Mouse (Mus musculus) testis, postnatal 14 days (tissue): Measurements from ENCODE around the gene Crym.

Experiments
- DNase-seq: peaks from one replicate; pipeline ENCODE4 v3.0.0; 2021; ENCODE audit warnings: low spot score

The Crym gene

GRCm38 (mm10) chr7:120201771-120202170 is at the start of gene Crym:
Gene Crym, minus strand, starts transcription at chr7:120202111.
- no peak for DNase-seq

- DNase-seq, result no peak
These were observed 39.2 kb upstream of the Crym start for GRCm38 (mm10) chr7:120241092-120241491.

GRCm38 (mm10) chr7:120228541-120228940 is 26.6 kb upstream of the Crym start:
- DNase-seq, result no peak

GRCm38 (mm10) chr7:120205989-120206388 is 4.1 kb upstream of the Crym start:
- no peak for DNase-seq

- DNase-seq, result peak; percentile 69
These were observed 1.9 kb upstream of the Crym start, which contains the start of gene Abca14 for GRCm38 (mm10) chr7:120203789-120204188. Gene Abca14, plus strand, starts transcription at chr7:120203961.

GRCm38 (mm10) chr7:120201231-120201744 is 623 bp downstream of the Crym start:
- no peak for DNase-seq

GRCm38 (mm10) chr7:120195207-120195606 is 6.7 kb downstream of the Crym start:
- no peak for DNase-seq

DNA sequence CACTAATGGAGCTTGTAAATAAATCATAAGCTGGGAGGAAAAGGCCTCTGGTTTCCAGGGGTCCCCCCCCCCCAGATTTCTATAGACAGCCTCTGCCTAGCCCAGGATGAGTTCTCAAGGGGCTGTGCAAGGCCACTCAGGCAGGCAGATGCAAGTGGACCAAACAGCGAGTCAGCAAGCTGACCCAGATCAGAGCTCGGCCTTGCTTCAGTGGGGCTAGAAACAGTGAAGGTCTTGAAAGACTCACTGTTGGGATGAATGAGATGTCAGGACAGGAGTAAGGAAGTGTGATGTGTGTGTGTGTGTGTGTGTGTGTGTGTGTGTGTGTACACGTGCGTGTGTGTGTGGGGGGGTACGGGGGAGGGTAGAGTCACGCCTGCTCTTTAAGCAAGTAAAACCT is 9.1 kb downstream of the Crym start:
- DNase-seq, result no peak

- DNase-seq, result peak; percentile 27
These were observed 9.7 kb downstream of the Crym start for GRCm38 (mm10) chr7:120192207-120192606.

GRCm38 (mm10) chr7:120190150-120190665 is 11.7 kb downstream of the Crym start:
- peak; percentile 21 for DNase-seq

DNA sequence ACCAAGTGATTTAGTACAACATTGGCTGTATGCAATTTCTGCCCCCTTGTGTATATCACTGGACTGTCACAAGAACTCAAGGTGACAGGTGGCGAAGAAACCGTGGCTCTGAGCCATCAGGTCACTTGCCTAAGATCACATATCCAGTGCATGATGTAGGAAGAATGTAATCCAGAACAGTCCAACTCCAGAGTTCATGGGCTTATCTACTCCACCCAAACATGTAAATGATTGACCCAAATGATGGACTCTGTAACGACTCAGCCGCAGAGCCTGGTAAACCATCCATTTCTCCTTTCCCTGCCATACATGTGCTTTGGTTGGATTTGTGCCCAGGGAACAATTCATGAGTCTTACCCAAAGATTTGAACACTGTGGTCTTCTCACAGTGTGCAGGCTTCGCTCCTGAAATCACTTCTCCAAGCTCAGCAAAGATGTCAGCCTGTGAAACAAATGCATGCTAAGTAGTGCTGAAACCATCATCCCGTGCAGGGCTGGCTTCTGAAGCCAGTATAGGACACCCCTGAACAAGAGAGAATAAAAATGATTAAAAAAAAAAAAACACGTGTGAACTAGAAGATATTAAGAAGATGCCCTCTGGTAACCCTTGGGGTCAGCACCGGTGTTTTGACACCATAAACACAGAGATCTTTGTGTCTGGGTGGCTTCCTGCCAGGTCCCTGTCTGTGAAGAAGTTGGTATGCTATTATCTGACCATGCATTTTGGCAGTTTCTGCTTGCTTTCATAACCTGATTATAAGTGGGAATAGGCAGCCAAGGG is 12.4 kb downstream of the Crym start:
- DNase-seq, result peak; percentile 55

DNA sequence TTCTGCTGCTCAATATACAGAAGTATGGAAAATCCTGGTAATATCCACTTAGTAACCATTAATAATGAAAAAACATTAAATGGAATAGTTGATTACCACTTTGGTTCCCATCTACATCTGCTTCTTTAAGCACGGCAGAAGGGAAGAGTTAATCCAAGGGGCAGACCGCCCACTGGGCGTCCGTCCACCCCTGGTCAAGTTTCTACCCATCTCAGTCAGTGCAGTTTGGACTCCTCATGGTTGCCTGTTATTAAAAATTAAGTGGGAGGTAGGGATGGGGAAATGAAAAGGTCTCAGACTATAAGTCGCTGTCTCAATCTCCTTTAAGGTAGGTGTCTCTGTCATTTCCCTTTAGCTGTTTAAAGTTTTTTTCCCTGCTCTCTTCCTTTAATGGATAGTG is 13.0 kb downstream of the Crym start:
- DNase-seq, result no peak

DNA sequence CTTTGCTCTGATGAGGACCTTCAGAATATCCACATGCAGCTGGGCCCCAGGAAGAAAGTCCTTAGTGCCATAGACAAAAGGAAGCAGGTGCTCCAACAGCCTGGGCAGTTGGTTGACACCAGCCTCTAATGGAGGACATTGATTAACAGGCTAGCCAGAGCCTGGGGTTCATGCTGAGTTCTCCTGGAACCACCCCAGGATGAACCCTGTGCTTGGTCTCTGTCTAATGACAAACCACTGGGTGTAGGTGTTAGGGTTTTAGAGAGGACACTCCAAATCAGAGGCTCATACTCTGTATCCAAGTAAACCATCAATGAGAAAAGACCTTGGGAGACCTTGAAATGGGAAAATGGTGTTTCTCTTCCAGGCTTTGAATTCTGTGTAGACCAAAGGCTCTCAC is 19.0 kb downstream of the Crym start:
- DNase-seq, result no peak

- no peak for DNase-seq
These were observed 20.3 kb downstream of the Crym start for GRCm38 (mm10) chr7:120181401-120182230.

DNA sequence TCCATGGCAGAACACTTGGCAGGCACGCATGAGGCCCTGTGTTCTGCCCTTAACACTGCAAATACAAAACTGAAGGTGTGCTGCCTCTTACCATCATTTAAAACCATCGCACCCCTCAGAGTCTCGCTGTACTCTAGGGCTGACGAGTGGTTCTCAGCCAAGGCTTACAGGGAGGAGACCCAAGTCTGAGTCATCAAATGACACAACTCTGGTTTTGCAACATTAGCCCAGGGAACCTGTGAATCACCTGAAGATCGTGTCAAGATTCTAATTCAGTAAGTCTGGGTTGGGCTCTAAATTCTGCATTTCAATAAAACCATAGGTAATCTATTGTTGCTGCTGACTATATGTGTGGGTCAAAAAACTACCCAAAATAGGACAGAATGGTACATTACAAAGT is 21.4 kb downstream of the Crym start:
- no peak for DNase-seq

DNA sequence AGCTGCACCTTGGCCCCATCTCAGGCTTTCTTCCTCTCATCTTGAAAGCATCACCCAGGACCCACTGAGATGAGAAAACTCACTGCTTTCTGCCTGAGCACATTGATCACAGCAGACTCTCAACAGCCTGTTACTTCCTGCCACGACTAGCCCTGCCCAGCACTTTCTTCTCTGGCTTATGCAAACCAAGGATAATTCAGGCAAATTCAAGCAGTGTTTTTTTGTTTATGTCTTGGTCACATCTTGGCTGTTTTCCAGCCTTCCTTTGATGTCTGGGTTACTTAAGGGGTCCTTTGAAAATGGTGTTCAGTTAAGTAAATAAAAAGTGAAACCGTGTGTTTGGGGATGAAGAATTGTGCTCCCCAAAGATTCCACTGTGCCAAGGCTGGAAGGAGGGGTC is 23.0 kb downstream of the Crym start:
- DNase-seq, result no peak

DNA sequence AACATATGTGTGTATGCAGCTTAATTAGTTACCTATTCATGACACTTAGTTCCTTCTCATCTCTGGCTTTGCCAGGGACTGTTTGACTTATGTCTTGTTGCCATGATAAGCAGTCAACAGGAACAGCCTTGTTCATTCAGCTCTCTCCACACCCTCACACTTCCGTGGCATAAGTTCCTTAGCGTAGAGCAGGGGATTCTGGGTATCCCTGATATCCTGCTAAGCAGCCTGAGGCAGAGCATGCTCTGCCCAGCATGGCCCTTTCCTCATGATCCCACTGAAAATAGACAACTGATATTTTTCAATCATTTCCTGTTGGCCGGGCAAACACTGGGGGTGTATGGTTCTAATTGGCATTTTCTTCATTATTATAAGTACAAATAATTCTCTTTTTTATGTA is 24.3 kb downstream of the Crym start:
- no peak for DNase-seq

DNA sequence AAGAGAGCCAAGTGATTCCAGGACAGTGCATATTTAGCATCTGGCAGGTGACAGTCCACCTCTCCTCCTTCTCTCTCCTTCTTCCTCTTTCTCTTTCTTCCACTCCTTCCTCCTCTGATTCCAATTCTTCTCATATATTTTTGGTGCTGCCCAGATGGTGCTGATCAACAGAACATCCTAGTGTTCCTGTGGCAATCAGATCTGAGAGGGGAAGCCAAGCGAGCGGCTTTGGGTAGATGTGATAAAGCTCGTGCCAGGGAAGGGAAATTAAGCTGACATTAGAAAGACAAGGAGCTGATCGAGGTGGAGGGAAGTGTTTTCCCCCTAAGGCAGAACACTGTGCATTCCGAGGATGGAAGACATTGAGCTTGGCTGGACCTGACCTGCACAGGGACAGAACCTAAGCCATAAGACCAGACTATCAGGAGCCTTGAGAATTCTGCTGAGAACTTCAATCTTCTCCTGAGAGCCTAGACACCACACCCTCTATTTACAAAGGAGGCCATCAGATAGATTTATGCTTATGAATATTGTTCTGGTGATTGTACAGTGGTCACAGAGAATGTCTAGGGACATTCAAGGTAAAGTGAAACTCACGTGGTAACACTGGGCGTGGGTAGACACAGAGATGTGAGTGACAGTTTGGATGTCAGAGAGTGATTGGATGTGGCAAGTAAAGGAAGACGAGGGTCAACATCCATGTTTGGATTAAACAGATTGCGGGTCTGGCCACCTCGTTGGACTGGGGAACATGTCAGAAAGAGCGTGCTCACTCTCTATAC is 27.0 kb downstream of the Crym start:
- DNase-seq, result no peak

- DNase-seq, result no peak
These were observed 28.2 kb downstream of the Crym start, which contains the start of gene Anks4b for GRCm38 (mm10) chr7:120173603-120174244. Gene Anks4b, plus strand, starts transcription at chr7:120173858.

GRCm38 (mm10) chr7:120172188-120172700 is 29.7 kb downstream of the Crym start:
- DNase-seq, result no peak
